Mouse (Mus musculus): ENCODE measurements around the gene Dock1.

GRCm38 (mm10) chr7:135083421-135083820 lies 413.0 kb downstream of the Dock1 start:
- TF ChIP-seq CTCF (IDR thresholded peaks at IDR 0.05) = no peak
- TF ChIP-seq EP300 (IDR thresholded peaks at IDR 0.05) = no peak

All from lung, postnatal 0 days (tissue).